Mouse (Mus musculus) gastrocnemius, adult 8-10 months (tissue): Measurements from ENCODE around the gene Brsk1. TPM values are rescaled to one million over a fixed set of nuclear protein-coding genes. Genes with fewer than 3 reads are reported as not detected.

ENCODE experiments used
- DNase-seq, 2 experiments: peaks; one replicate each; pipeline ENCODE4 v3.0.0; 2022; ENCODE audit warnings: low spot score in 2 of 2
- total RNA-seq, 4 experiments: library from RNA; stranded (reverse); gene quantifications; 2 replicates each; pipeline ENCODE4 v1.2.4; 2022

Gene Brsk1
- total RNA-seq, 4 experiments from 2014 or later = 0.13 to 0.49 (median 0.39) TPM

DNA sequence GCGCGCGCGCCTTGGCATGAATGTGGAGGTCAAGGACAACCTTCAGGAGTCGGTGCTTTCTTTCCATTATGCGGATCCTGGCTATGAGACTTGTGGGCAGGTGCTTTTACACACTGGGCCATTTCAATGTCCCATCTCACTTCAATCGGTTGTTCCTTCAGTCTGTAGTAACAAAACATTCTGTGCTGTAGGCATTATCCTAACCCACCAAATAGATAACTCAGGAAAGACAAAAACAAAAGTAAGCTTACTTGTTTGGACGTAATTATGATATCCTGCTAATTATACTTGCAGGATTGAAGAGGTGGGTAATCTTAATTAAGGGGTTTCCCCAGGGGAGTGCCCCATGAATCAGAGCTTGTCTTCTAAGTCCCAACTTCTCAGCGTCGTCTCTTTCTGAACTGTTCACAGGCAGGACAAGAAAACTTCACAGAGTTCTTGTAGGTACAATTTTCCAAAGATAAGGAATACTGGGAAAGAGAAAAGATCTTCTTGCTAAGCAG lies 48.7 kb downstream of the Brsk1 start:
- no peak for DNase-seq

DNA sequence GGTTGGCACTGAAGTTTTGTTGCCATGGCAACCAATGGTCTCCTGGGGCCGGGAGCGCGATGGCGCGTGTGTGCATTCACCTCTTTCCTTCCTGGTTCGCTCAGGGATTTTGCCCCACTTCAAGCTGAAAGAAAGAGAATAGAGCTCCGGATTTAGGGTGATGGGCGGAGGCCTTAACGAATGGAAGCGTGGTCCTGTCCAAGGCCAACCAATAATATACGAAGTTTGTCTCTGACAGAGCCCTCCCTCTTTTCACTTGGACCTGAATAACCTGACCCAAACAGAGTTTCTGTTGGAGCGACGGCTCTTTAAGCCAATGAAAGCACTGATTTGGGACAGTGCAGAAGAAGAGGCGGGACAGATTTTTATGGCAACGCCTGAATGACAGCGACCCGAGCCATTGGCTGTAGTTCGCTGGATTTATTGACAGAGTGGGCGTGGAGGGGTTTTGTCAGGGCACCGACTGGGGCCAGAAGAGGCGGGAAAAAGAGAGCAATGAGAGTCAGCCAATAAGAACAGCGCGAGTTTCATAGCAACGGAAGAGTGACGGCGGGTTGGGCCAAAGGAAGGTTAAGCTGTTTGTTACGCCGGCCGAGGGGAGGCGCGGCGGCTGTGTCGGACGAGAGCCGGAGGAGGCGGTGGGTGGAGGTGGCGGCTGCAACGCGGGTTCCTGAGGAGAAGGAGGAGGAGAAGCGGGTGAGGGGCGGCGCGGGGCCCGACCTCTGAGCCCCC lies 49.3 kb downstream of the Brsk1 start, which contains the start of gene Kmt5c:
Kmt5c (plus strand) TSS at position 572 of the 732 bp plus-strand sequence.
- DNase-seq = peak; percentile 98

GRCm38 (mm10) chr7:4740309-4740727 lies 49.9 kb downstream of the Brsk1 start:
- no peak for DNase-seq

DNA sequence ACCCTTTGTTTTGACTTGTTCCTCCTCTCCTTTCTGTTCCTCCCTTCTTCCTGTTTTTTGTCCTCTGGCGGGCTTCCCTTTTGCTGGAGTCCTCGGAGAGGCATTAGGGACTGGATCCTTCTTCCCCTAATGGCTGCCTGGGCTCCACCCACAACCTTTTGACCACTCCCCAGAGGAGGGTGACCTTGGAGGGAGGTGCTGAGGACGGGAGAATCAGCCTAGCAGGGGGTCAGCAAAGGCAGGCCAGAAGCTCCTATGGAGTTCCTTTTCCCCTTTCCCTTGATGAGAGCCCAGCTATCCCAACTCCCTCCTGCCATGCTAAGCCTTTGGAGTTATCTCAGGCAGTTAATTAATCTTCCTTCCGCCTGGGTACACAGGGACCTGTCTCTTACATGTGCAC lies 50.7 kb downstream of the Brsk1 start:
- peak; percentile 23 to 41 for DNase-seq

DNA sequence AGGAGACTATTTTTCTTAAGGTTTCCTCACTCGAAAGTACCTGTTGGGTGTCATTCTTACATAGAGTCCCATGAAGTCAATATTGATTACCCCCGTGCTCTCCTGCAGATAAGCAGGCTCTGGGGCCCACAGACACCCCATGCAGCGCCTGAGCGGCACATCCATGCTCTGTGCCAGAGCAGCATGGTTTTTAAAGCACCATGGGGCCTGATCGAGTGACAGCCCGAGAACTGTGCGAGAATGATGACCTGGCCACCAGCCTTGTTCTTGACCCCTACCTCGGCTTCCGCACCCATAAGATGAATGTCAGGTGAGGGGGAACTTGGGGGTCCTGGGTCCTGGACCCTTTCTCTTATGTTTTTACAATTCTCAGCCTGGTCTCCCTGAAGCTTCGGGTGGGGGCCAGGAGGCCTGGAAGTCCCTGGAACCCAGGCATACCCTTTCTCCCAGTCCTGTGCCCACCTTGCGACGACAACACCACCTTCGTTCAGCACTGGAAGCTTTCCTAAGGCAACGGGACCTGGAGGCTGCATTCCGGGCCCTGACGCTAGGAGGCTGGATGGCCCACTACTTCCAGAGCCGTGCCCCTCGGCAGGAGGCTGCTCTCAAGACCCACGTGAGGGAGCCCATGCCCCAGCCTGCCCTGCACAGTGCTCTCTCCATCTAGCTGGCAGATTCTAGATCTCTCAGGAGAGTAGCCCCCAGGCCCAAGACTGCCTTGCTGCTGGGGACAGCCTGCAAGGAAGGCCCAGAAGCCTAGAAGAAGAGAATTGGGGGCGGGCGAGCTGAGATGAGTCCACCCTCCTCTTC lies 51.5 kb downstream of the Brsk1 start:
- DNase-seq = no peak

GRCm38 (mm10) chr7:4742482-4742819 lies 52.0 kb downstream of the Brsk1 start:
- DNase-seq = no peak

- DNase-seq = no peak
Measured at GRCm38 (mm10) chr7:4743354-4743753, 53.0 kb downstream of the Brsk1 start.

- DNase-seq = no peak
Measured at GRCm38 (mm10) chr7:4744886-4745285, 54.5 kb downstream of the Brsk1 start.

- no peak for DNase-seq
Measured at GRCm38 (mm10) chr7:4746326-4746980, 56.0 kb downstream of the Brsk1 start.

DNA sequence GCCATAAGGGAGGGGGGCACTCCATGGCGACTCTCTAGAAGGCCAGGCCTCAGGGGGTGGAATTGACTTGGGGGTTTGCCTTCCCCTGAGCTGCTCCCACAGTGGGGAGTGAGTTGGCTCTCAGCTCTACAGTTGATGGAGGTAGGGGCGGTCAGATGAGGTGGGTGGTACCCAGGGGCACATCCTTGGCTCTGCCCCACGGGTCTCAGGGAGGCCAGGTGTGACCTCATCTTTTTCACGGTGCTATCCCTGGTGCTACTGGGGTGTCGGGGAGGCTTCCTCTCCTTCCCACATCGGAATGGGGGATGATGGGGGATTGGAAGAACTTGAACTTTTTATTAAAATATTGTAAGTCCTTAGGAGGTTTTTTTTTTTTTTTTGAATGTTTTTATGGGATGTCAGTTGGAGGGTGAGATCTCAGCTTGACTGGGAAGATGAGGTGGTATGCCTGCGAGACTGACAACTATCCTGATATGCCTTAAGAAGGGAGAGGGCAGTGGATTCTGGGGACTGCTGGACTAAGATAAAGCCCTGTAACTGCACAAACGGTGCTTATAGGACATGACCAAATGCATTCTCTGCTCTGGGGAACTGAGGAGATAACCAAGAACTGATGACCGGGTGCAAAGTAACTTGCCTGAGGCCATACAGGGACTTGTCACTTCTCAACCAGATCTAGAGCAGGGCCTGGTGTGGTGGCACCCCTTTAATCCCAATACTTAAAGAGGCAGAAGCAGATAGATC lies 56.9 kb downstream of the Brsk1 start:
- no peak for DNase-seq

DNA sequence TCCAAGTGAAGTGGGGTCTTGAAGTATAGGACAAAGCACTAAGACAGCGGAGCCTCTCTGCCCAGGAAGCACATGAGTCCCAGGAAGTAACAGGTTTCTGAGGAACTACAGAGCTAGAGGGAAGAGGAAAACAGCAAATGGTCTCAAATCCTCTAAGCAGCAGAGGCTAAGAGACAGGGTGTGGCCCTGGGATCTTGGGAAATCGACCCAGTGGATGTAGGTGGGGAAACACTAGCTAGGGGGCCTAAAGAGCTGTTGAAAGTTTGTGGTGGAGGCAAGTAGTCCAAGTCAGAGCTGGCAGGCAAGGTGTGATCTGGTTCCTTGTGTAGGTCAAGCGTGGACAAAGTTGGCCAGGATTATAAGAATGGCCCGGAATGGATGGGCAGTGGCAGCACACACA lies 57.9 kb downstream of the Brsk1 start:
- no peak for DNase-seq

- no peak for DNase-seq
Measured at GRCm38 (mm10) chr7:4749169-4749568, 58.8 kb downstream of the Brsk1 start.

- DNase-seq = no peak
Measured at GRCm38 (mm10) chr7:4751971-4752820, 61.8 kb downstream of the Brsk1 start.

DNA sequence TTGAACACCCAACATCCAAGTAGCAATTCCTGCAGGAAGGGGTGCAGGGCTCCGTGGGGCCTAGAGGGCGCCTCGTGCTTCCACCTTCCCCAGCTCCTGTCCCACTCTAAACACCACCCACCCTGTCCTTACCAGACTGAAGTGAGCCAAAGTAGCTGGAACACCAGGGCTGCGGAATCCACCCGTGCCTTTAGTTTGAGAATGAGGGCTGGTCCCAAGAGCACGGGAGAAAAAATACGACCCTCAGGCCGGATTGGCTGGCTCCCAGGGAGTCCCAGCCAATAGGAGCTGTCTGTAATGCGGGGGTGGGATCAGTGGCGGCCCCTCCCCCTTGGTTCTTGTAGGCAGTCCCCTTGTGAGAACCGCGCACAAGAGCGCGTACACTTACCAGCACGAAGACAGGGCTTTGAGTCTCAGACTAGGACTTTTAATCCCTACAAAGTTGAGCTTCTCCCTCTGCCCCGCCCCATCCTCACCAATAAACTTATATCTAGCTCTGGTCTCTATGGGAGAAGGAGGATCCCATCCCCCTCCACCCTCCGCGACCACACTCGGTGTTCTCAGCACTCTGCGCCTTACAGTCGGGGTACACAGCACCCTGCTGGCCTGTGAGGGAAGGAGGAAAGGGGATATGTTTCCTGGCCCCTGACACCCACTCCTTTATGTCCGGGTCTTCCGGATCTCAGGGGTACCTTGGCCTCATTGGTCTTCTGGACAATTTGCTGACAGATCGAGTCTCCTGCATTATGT lies 62.6 kb downstream of the Brsk1 start, which contains the start of gene Cox6b2:
Cox6b2 (minus strand) TSS at position 274 of the 750 bp plus-strand sequence.
- peak in 1 of 2 experiments; percentile 52 for DNase-seq

GRCm38 (mm10) chr7:4759670-4760069 lies 69.3 kb downstream of the Brsk1 start:
- no peak for DNase-seq

DNA sequence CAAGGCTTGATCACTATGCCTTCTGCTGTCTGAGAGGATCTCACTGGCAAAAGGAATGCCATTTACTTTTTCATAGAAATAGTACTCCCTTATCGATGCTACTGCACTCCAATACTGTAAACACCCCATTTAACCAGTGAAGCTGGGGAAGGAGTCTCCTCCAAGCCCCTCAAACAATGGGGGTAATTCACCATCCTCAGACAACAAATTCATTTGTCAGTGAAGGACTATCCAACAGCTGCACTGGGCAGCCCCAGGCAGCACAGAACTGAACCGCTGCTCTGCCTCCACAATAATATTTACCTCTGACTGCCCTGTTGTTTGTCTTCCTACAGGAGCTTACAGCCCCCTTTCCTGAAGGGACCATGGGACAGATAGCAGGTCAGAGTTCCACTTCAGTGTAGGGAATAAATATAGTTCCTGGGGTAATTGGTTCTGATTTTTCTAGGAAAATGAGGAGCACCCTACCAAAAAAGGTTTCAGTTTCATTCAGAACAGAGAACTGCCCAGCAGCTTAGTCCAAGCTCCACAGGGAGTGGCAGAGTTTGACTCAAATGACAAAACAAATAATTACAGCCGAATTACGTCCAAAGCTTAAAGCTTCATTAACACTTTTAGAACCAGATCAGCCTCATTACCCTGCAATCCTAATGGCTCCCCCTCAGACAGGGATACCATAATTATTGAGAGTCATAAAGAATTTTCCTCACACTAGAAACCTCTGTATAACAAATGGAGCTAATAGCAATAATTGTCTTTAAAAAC lies 74.7 kb downstream of the Brsk1 start:
- no peak for DNase-seq
